ENCODE assay signal across 1 mouse cellular context in the genomic region with DNA sequence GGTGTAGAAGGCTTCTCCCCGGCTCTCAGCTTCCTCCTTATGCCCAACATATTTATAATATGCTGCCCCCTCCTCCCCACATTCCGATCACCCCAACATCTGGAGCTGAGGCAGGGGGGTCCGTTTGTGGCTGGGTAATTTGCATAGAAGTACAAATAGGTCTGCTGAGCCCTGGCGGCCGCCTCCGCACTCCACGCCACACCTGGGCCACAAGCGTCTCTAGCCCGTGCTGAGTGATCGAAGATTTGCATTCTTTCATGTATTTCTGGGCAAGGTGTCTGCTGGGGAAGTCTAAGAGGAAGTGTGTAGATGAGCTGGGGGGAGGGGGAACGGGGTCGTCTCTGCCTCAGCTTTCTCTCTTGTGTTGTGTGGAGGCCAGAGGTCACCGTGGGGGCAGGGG.
TF ChIP-seq lines count a peak whose summit lies in the region.

No protein-coding gene starts in this region.

TF ChIP-seq in CH12.LX, 34 proteins besides CTCF, POLR2A, EP300 and RAD21 (continued from another document):
- TF ChIP-seq MEF2A (IDR thresholded peaks at IDR 0.05; ENCODE audit: borderline replicate concordance, low read depth, low read length): peak; percentile 95
- TF ChIP-seq PAX5 (IDR thresholded peaks at IDR 0.05; ENCODE audit: low read length): no peak
- TF ChIP-seq USF1 (IDR thresholded peaks at IDR 0.05; ENCODE audit: low read depth, low read length): no peak
- no peak for TF ChIP-seq GABPA (IDR thresholded peaks at IDR 0.05; ENCODE audit: insufficient replicate concordance, low read depth, low read length)
- peak; percentile 15; the same call in 1 of the 2 replicates for TF ChIP-seq SMC3 (IDR thresholded peaks at IDR 0.05; ENCODE audit: low read depth, low read length)
- TF ChIP-seq MAZ (IDR thresholded peaks at IDR 0.05; ENCODE audit: low read depth, low read length): peak; percentile 93
- TF ChIP-seq RCOR1 (conservative IDR thresholded peaks at IDR 0.05; ENCODE audit: low read depth, low read length): peak; percentile 93
- peak; percentile 46 for TF ChIP-seq HCFC1 (IDR thresholded peaks at IDR 0.05; ENCODE audit: low read depth, low read length)
- no peak for TF ChIP-seq UBTF (IDR thresholded peaks at IDR 0.05; ENCODE audit: low read depth, low read length)
- TF ChIP-seq BHLHE40 (IDR thresholded peaks at IDR 0.05; ENCODE audit: low read depth, low read length): peak; percentile 99
- TF ChIP-seq ZMIZ1 (IDR thresholded peaks at IDR 0.05; ENCODE audit: low read depth, low read length): no peak
- no peak for TF ChIP-seq USF2 (conservative IDR thresholded peaks at IDR 0.05; ENCODE audit: low read depth, low read length)
- peak; percentile 89 for TF ChIP-seq SIN3A (IDR thresholded peaks at IDR 0.05; ENCODE audit: low read length)
- TF ChIP-seq JUN (IDR thresholded peaks at IDR 0.05; ENCODE audit: insufficient read depth, low read depth, low read length): no peak
- TF ChIP-seq MXI1 (IDR thresholded peaks at IDR 0.05; ENCODE audit: low read depth, low read length): peak; percentile 17; the same call in 1 of the 2 replicates
- peak; percentile 97 for TF ChIP-seq ETS1 (conservative IDR thresholded peaks at IDR 0.05; ENCODE audit: low read depth, low read length)
- TF ChIP-seq CHD1 (IDR thresholded peaks at IDR 0.05; ENCODE audit: low read depth, low read length): no peak
- no peak for TF ChIP-seq ZKSCAN1 (IDR thresholded peaks at IDR 0.05; ENCODE audit: borderline replicate concordance, low read depth, low read length)
- peak; percentile 46; the same call in 1 of the 2 replicates for TF ChIP-seq NRF1 (IDR thresholded peaks at IDR 0.05; ENCODE audit: low read depth, low read length)
- TF ChIP-seq KAT2A (IDR thresholded peaks at IDR 0.05; ENCODE audit: insufficient replicate concordance, low read length): no peak
- no peak; the same call in 1 of the 2 replicates for TF ChIP-seq ZNF384 (IDR thresholded peaks at IDR 0.05; ENCODE audit: low read depth, low read length)
- TF ChIP-seq ELF1 (IDR thresholded peaks at IDR 0.05; ENCODE audit: low read depth, low read length): peak; percentile 64; the same call in 1 of the 2 replicates
